Mouse (Mus musculus) lung, postnatal 0 days (tissue): ENCODE measurements around the gene Hrc.

Experiments used
- CTCF ChIP-seq: IDR thresholded peaks from 2 replicates; pipeline ENCODE4 v1.5.1; 2016; ENCODE audit warnings: antibody characterized with exemption, mild to moderate bottlenecking
- EP300 ChIP-seq: IDR thresholded peaks from 2 replicates; pipeline ENCODE4 v1.6.1; 2016; ENCODE audit warnings: antibody characterized with exemption, mild to moderate bottlenecking, control low read depth

DNA sequence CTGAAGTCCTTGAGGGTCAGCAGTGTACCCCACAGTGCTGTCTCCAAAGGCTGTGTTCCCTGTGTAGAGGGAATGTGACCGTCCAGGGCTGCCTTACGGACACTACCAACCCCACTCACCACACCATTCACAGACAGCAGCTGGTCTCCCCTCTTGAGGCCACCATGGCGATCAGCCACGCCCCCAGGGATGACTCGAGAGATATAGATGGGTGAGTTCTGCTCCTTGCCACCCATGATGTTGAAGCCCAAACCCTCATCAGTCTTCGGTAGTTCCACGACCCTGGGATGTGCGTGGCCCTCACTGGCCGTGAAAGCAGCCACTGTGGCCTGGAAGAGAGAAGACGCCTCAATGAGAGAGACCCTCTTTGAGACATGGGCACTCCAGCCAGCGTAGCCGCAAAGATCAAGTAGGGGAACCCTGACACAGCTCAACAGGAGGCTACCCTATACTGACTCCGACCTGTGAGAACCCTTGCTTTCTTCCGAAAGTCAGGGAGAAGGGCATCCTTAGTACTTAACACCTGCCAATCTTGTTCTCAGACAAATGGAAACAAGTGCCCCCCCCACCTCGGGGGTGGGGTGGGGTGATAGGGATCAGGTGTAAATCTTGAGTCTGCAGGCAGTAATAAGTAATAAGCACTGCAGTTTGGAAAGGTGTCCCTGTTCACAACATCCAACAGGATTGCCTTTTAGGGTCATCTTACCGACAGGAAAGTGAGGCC, 34.1 kb downstream of the Hrc start:
- TF ChIP-seq EP300 (no peak), CTCF (no peak)
